Mouse (Mus musculus) gastrocnemius, postnatal 4 days (tissue): ENCODE data around the gene Amhr2. TPM values are rescaled to one million over a fixed set of nuclear protein-coding genes. Genes with fewer than 3 reads are reported as not detected.

Experiments
- DNase-seq, 2 experiments: peaks; one replicate each; pipeline ENCODE4 v3.0.0; 2021 to 2022; ENCODE audit warnings: low spot score in 2 of 2, mixed read lengths in 2 of 2
- long read RNA-seq, 2 experiments: library from polyadenylated mRNA; stranded (forward); transcript quantifications; one replicate each; pipeline ENCODE4 v2.0.0; 2021
- total RNA-seq, 2 experiments: library from RNA; stranded (reverse); gene quantifications; 2 replicates each; pipeline ENCODE4 v1.2.3; 2021

The Amhr2 gene
- total RNA-seq, result 1 to 10 TPM; 3.6 to 3.9 TPM
- long read RNA-seq, experiment 1, partial matches to known transcripts, result 5 of 7 reads
- long read RNA-seq, experiment 1, other reads (novel, unspliced or antisense), result 2 of 7 reads
- long read RNA-seq, experiment 2, partial matches to known transcripts, result 4 of 4 reads
- long read RNA-seq, experiment 2, other reads (novel, unspliced or antisense), result 0 of 4 reads

GRCm38 (mm10) chr15:102445146-102445545 lies at the start of gene Amhr2:
TSS of gene Amhr2 (plus strand) at chr15:102445367.
- no peak for DNase-seq

DNA sequence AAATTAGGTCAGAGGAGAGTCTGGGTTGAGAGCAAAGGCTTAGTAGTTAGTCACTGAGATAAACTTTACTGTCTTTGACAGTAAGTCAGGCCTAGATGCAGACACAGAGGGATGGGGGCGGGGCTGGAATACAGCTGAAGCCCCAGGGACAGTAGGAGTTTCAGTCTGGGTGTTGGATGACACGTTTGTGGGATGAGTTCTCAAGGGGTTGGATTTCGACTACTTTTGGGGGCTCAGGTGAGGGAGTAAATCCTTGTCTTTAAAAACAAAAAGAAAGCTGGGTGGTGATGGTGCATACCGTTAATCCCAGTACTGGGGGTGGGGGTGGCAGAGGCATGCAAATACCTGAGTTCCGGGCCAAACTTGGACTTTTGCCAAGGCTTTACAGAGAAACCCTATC lies 46.5 kb upstream of the Amhr2 start:
- no peak for DNase-seq

- DNase-seq, result peak; percentile 83 to 92
Observed at GRCm38 (mm10) chr15:102399229-102400221, 45.6 kb upstream of the Amhr2 start.

DNA sequence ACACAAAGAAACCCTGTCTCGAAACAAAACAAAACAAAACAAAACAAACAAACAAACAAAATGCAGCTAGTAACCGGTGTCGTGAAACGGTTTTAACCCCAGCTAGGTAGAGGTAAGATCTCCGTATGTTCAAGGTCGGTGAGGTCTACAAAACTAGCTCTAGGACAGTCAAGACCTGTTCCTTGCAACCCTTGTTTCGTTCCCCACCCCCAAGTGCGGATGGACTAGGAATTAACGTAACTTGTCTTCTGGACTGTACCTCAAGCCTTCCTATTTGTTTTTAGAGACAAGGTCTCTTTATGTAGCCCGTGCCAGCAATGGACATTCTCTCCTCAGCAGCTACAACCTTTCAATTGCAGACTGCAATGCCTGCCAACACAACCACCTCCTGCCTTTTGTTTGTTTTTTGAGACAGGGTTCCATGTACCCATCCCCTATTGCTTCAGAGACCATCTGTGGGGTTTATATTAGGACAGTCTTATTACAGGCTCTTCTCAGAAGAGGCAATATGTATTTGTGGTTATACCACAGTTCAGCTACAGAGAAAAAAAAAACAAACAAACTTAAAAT lies 44.6 kb upstream of the Amhr2 start:
- DNase-seq, result no peak

DNA sequence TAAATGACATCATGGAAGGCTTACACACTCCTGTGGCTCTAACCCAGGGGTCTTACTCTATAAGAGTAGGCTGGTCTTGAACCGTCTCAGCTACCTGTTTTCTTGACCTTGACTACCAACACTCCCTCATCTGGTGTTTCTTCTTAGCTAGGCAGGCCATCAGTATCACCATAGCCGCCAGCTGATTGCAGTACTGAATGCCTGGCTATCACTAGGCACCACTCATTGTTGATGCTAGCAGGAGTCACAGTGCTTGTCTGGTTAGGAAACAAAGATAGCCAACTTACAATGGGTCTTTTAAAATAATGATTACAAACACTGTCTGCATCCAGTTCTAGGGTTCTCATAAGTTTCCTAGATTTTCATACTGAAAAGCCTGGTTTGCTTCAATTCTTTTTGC lies 43.9 kb upstream of the Amhr2 start:
- no peak for DNase-seq

GRCm38 (mm10) chr15:102402210-102402609 lies 43.0 kb upstream of the Amhr2 start:
- DNase-seq, result no peak

DNA sequence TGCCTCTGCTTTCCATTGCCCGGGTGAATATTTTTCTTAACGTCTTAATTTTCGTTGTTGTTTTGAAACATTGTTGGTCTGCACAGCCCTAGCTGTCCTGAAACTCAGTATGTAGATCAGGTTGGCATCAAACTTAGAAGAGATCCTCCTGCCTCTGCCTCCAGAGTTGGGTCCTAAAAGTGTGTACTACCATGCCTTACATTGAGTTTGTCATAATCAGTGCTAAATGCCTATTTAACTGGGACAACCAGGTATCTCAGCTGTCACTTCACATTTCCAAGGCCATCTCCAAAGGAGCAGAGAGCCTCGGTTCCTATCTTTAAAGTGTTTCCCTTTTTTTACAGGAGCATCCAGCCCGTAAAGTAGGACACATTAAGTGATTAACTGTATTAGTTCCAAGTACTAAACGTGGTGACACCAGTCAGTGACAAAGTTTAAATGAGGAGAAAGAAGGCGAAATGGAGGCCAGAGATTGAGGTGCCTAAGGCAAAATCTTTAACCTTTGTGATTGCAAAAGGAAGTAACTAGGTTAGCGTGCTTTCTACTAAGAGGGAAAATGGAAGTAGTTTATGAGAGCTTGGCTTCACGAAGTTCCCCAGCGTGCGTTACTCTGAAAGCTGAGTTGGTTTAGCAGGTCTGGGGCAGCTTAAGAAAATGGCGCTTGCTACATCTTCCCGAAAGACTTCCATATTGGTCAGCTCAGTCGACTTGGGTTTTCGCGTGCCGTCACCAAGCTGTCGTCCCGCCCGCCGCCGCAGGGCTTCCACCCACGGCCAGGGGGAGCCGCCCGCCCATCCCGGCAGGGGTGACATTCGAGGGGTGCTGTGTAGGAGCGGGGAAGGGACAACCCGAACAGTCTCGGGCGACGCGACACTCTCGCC lies 40.3 kb upstream of the Amhr2 start:
- no peak for DNase-seq

- DNase-seq, result peak; percentile 92 to 96
Observed at GRCm38 (mm10) chr15:102405489-102406195, 39.5 kb upstream of the Amhr2 start, which contains the start of gene Sp1. TSS of gene Sp1 (plus strand) at chr15:102406143.

DNA sequence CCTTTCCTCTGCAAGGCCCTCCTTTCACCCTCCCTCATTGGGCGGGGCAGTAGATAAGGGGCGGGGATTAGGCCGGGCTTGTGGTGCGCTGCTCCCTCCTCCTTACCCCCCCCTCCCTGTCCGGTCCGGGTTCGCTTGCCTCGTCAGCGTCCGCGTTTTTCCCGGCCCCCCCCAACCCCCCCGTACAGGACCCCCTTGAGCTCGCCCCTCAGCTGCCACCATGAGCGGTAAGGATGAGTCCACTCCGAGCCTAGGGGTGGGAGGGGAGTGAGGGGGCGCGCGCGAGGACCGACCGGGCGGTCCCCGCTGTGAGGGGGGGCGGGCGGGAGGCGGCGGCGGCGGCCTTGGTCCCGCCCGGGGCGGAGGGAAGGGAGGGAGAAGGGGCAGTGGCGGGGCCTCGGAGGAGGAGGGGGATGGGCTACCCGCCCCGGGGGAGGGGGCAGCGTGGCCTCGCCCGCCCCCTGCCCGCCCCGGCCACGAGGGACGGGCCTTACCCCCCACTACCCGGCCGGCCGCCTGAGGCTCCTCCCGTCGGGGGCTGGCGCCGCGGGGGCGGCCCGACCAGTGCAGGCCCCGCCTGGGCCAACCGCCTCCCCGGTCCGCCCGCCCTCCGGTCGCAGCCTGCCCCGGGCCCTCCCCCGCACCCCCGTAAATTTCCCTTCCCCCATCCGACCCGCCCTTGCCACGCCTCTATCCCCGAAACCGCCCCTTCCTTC lies 38.8 kb upstream of the Amhr2 start:
- DNase-seq, result peak; percentile 85 to 86

- no peak for DNase-seq
Observed at GRCm38 (mm10) chr15:102406912-102407580, 38.1 kb upstream of the Amhr2 start.

- DNase-seq, result no peak
Observed at GRCm38 (mm10) chr15:102407681-102408557, 37.2 kb upstream of the Amhr2 start.

GRCm38 (mm10) chr15:102408558-102409130 lies 36.5 kb upstream of the Amhr2 start:
- no peak for DNase-seq

DNA sequence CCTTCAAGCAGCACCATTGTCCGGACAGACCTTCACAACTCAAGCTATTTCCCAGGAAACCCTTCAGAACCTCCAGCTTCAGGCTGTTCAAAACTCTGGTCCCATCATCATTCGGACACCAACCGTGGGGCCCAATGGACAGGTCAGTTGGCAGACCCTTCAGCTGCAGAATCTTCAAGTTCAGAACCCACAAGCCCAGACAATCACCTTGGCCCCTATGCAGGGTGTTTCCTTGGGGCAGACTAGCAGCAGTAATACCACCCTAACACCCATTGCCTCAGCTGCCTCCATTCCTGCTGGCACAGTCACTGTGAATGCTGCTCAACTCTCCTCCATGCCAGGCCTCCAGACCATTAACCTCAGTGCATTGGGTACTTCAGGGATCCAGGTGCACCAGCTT lies 35.9 kb upstream of the Amhr2 start:
- no peak for DNase-seq

GRCm38 (mm10) chr15:102411077-102411476 lies 34.1 kb upstream of the Amhr2 start:
- DNase-seq, result no peak

DNA sequence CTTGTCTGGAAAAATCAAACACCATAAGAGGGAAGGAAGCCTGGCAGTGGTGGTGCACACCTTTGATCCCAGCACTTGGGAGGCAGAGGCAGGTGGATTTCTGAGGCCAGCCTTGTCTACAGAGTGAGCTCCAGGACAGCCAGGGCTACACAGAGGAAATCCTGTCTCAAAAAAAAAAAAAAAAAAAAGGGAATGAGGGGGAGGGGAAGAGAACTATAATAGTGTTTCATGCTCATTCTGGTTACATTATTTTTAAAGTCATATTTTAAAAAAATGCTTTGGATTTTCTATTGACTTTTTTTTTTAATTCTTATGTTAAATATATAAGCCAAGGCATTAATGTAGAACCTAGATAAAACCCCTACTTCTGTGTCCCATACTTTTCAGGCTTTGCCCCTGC lies 31.5 kb upstream of the Amhr2 start:
- no peak for DNase-seq

- DNase-seq, result no peak
Observed at GRCm38 (mm10) chr15:102417524-102417923, 27.6 kb upstream of the Amhr2 start.

- DNase-seq, result no peak
Observed at GRCm38 (mm10) chr15:102420986-102421385, 24.2 kb upstream of the Amhr2 start.

DNA sequence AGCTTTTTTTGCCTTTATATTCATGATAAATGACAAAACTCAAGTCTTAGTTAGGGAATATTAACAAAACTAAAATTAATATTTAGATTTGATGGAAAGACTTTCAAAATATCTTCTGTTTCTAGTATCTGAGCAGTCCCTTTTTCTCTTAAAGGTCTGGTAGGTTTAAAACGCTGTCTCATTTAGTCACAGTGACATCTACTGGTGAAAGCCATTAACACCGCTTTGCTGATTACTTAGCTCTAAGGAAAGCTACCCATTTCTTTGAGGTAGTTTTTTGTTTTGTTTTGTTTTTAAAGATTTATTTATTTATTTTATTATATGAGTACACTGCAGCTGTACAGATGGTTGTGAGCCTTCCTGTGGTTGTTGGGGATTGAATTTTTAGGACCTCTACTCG lies 23.7 kb upstream of the Amhr2 start:
- peak in 1 of 2 experiments; percentile 41 for DNase-seq
